Mouse (Mus musculus): Measurements from ENCODE around the gene Gm27027. TPM values are rescaled to one million over a fixed set of nuclear protein-coding genes. Genes with fewer than 3 reads are reported as not detected.

The Gm27027 gene
- total RNA-seq, 2 experiments from 2014 or later, result not detected

DNA sequence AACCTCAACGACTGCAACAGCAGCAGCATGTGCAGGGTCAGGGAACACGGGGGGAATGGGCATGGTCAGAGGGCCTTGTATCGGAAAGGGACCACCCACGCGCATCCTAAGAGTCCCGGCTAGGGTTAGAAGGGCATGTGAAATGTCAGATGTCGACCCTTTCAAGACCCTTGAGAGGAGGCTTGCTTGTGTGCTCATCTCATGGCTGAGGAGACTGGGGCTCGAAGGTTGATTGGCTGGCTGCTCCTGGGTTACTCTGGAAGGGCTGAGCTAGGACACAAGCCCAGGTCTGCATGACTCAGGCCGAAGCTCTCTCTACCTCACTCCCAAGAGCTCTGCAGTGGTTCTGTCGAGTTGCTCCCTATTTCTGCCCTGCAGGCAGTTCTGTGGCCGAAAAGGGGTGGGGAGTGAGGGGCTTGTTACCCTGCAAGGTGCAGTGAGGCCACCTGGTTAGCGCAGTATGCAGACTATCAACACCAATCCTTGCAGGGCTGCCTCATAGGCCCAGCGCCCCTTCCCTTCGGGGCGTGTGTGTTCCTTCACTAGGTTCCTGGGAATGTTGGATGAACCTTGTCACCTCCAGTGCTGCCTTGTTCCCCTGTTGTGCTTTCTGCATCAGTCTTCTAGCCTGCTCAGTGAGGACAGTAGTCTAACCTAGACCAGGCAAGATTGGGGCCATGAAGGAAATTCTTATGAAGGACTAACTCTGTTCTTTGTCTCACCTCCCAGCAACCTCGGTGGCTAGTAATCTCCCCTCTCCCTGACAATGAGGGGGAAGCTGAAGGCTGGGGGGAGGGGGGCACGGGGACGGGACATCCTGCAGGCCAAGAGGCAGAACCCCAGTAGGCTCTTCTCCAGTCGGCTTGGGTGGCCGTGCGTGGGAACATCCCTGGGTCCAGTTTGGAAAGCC, 20.4 kb downstream of the Gm27027 start:
- intact Hi-C loops (cut with DNase I), result no loop called here
- Histone ChIP-seq H3K27ac (peak overlapping the region; percentile 85), H3K4me3 (peak overlapping the region; percentile 45)
- no peak for TF ChIP-seq CTCF (IDR thresholded peaks at IDR 0.05)
- no peak for DNase-seq (ENCODE audit: extremely low spot score in 1 of 2, low spot score in 2 of 2)

DNA sequence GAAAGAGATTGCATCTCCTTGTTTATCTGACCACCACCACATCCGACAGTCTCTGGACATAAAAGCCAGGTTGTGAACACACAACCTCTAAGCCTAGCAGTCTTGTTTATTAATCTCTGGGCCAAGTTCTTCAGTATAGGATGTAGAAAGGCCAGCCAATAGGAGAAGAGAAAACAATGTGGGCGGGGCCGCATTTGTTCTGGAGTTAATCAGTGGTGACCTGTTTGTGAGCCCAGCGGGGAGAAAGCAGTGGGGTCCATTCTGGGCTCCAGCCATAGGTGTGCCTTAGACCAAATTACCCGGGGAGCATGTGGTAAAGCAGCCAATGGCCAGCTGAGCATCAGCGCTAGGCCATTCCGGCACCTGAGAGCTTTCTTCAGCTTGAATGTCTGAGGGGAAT, 21.1 kb downstream of the Gm27027 start:
- TF ChIP-seq CTCF (IDR thresholded peaks at IDR 0.05), result no peak
- no peak for DNase-seq (ENCODE audit: extremely low spot score in 1 of 2, low spot score in 2 of 2)
- intact Hi-C loops (cut with DNase I), result no loop called here
- Histone ChIP-seq H3K4me3 (no peak overlapping the region), H3K27ac (no peak overlapping the region)

DNA sequence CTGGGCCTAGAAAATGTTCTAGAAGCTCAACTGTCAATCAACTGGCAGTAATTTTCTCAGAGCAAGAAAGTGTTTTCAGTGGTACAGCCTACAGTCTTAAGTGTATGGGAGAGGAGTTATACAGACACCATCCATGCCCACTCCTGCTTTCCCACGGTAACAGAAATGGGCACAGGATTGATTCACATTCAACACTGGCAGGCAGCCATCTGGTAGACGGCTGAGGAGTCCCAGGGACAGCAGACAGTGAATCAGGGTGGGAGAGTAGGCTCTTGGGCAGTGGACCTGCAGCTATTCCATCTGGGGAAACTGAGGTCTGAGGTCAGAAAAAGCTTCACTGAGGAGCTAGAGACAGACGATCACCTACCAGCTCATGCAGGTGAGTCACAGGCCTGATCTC, 24.5 kb downstream of the Gm27027 start:
- intact Hi-C loops (cut with DNase I), result no loop called here
- H3K27ac ChIP-seq, result no peak overlapping the region
- DNase-seq (ENCODE audit: extremely low spot score in 1 of 2, low spot score in 2 of 2), result no peak

DNA sequence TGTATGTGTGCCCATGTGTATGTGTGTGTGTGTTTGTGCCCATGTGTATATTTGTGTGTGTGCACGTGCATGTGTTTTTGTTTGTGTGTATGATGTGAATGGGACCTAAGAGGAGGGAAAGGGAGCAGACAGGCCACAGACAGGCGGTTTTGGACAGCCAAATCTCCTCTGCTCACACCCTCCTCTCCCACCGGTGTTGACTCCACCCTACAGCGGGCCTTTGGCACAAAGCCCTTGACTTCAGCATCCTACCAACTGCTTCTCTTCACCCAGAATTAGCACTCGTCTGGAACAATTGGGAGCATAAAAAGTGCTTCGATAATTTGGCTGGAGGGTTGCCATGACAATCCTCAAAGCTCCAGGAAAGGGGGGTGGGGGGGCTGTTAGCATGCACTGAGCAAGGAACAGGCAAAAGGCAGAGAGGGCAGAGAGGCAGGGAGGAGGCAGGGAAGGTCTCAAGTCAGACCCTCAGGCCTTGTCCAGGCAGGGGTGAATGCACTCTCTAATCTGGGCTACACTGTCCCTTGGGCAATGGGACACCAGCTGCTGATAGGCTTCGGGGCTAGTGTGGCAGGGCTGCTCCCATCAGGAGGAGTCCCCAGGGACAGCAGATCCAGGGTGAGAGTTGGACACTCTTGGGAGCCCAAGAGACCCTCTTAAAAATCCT, 31.5 kb downstream of the Gm27027 start:
- Histone ChIP-seq H3K27ac (no peak overlapping the region), H3K4me3 (no peak overlapping the region)
- intact Hi-C loops (cut with DNase I), result no loop called here
- no peak for DNase-seq (ENCODE audit: extremely low spot score in 1 of 2, low spot score in 2 of 2)
- TF ChIP-seq CTCF (IDR thresholded peaks at IDR 0.05), result no peak

More for the DNA sequence above, 24.5 kb downstream of the Gm27027 start:
- no peak overlapping the region for H3K4me3 ChIP-seq
- no peak for TF ChIP-seq CTCF (IDR thresholded peaks at IDR 0.05)

DNA sequence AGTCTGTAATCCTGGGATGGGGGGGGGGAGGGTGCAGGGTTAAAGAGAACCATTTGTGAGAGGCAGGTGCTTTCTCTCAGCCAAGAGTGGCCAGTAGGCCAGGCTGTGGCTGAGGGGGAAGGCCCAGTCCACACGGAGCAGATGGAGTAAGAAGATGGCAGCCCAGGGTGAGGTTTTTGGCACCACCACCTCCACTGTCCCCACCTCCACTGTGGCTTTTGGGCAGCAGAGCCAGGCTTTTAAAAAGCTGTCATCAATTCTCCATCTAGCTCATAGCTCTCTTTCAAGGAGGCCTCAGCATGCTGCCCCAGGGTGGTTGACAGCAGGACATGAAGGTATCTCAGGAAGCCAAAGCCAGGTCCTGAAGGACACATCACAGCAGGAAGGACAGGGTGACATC, 32.4 kb downstream of the Gm27027 start:
- DNase-seq (ENCODE audit: extremely low spot score in 1 of 2, low spot score in 2 of 2), result no peak
- Histone ChIP-seq H3K27ac (no peak overlapping the region), H3K4me3 (no peak overlapping the region)
- intact Hi-C loops (cut with DNase I), result no loop called here
- TF ChIP-seq CTCF (IDR thresholded peaks at IDR 0.05), result no peak

DNA sequence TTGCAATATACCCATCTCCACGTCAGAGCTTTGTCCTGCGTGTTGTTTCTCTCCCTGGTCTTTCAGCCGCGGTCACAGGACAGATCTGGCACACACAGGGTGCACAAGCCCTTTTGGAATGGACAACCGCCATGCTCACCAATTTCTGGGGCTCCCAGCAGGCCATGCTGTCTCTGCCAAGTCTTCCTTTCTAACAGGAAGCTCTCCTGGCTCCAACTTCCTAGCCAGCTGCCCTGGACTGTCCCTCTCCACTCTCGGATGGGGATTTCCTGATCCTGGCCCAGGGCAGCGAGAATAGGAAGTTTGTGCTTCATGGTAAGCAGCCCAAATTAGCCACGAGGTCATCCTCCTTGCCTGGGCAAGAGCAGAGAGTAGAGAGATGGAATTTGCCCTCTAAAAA, 34.4 kb downstream of the Gm27027 start:
- no peak for TF ChIP-seq CTCF (IDR thresholded peaks at IDR 0.05)
- intact Hi-C loops (cut with DNase I), result no loop called here
- Histone ChIP-seq H3K27ac (no peak overlapping the region), H3K4me3 (no peak overlapping the region)
- DNase-seq (ENCODE audit: extremely low spot score in 1 of 2, low spot score in 2 of 2), result no peak

DNA sequence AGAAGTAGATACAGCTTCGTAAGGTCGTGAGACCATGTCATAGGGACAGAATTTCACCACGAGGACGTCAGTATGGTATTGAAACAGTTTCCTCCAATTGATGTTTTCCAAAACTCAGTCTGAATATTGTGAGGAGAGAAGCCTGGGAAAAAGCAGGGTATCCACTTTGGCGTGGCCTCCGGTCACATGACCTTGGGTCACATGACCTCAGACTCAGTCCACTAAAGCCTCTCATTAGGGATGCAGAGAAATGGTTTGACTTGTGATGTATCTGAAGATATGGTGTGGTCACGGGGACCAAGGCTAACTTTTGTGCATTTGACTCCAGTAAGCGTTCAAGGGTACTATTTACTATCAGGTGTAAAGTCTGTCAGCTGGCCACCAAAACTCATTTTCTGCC, 36.8 kb downstream of the Gm27027 start:
- DNase-seq (ENCODE audit: extremely low spot score in 1 of 2, low spot score in 2 of 2), result no peak
- intact Hi-C loops (cut with DNase I), result no loop called here
- TF ChIP-seq CTCF (IDR thresholded peaks at IDR 0.05), result no peak
- H3K27ac ChIP-seq, result no peak overlapping the region
- H3K4me3 ChIP-seq, result no peak overlapping the region

DNA sequence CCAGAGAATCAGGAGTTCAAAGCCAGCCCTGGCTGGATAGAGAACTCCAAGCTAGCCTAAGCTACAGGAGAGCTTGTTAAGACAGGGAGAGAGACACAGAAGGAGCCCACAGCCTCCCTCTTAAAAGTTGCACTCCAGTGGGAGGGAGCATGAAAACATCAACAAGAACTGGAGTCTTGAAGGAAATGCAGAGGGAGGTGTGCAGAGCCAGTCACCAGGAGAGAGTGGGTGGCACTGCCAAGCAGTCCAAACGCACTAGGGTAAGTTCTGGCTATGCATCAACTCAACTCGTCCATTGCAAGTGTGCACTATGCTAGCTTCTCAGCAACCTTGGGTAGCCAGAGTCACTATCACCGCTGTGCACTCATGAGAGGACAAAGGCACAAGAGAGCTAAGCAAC, 37.9 kb downstream of the Gm27027 start:
- Histone ChIP-seq H3K27ac (no peak overlapping the region), H3K4me3 (no peak overlapping the region)
- no peak for DNase-seq (ENCODE audit: extremely low spot score in 1 of 2, low spot score in 2 of 2)
- TF ChIP-seq CTCF (IDR thresholded peaks at IDR 0.05), result no peak
- intact Hi-C loops (cut with DNase I), result loop anchor here (1.0 kb wide), 1 partner anchor 19 kb away; no protein-coding TSS in a partner anchor

DNA sequence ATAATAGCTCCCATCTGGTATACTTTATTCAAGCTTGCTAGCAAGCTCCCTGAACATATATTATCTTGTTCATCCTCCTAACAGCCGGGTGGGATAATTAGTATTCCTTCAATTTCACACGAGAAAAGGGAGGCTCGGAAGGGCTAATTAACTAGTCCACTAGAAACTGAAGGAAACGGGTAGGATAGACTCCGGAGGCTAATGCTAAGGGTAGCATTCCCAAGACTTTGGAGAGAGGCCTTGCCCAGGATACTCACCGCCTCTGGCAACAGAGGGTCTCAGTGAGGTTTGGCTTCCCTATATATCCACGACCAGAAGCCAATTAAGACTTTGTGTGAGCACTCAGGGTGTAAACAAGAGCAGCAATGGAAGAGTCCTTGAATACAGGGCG, 38.4 kb downstream of the Gm27027 start:
- H3K4me3 ChIP-seq, result no peak overlapping the region
- TF ChIP-seq CTCF (IDR thresholded peaks at IDR 0.05), result no peak
- H3K27ac ChIP-seq, result no peak overlapping the region
- intact Hi-C loops (cut with DNase I), result loop anchor here (1.0 to 2.0 kb wide), 3 partner anchors 20 to 85 kb away; no protein-coding TSS in a partner anchor
- no peak for DNase-seq (ENCODE audit: extremely low spot score in 1 of 2, low spot score in 2 of 2)

DNA sequence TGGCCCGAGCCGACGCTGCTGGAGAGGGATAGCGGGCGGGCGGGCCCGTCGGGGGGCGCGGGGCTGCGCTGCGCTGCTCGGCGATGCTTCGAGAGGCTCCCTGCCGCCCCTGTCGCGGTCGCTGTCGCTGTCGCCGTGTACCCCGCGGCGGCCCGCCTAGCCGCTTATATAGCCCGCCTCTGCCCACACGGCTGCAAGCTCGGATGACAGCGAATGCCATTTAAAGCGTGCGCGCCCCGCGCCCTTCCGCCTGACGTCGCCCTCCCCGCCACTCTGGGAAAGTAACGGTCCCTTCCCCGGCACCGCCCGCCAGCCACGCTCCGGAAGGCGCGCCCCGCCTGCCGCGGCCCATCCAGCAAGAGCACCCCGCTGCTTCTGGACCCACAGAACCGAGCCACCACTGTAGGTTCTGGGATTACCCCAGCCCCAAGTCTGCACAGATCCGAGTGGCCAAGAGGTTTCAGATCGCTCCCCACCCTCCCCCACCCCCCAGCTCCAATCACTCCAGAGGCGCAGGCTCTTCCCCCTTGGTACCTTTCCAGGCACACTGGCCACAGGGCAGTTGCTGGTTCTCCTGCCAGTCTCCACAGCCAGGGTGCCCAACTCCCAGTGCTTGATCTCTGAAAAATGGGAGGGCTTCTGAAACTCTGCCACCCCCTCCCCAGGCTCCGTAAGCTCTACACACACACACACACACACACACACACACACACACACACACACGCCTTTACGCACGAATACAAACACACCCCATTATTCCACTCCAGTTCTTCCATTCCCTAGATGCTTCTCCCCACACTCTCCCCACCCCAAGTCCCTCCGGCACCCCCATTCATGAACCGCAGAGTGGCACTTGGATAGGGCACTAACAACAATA, 39.0 kb downstream of the Gm27027 start, which contains the start of gene Gm13889:
Gene Gm13889, minus strand, starts transcription at position 294 of the 877 bp plus-strand sequence.
- peak; percentile 81 to 89 for DNase-seq (ENCODE audit: extremely low spot score in 1 of 2, low spot score in 2 of 2)
- no peak; the same call in 1 of the 2 replicates for TF ChIP-seq CTCF (IDR thresholded peaks at IDR 0.05)
- Histone ChIP-seq H3K27ac (peak within 1 kb of the TSS; percentile 93), H3K4me3 (peak within 1 kb of the TSS; percentile 84)
- intact Hi-C loops (cut with DNase I), result loop anchor here (2.0 kb wide), 2 partner anchors 42 to 84 kb away; no protein-coding TSS in a partner anchor

DNA sequence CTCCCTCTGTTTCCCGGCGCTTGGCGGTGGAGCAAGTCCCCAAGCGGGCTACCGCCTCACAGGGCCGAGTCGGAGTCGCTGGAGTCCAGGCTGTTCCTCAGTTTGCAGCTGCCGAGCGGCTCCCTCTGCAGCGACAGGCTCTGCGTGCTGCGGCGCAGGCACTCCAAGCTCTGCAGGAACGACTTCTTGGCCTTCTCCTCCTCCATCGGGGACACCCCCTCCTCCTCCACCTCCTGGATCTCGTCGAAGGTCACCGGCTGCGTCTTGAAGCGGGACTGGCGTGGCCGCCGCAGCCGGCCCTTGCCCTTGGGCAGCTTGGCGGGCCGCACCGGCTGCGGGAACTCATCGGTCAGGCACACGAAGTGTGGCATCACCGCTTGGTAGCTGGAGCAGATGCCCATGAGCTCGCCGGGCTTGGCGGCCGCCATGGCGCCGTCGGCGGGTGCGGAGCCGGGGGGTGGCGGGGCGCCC, 39.8 kb downstream of the Gm27027 start:
- TF ChIP-seq CTCF (IDR thresholded peaks at IDR 0.05), result no peak
- H3K27ac ChIP-seq, result peak overlapping the region; percentile 93
- DNase-seq (ENCODE audit: extremely low spot score in 1 of 2, low spot score in 2 of 2), result peak; percentile 56 to 67
- peak overlapping the region; percentile 84 for H3K4me3 ChIP-seq
- intact Hi-C loops (cut with DNase I), result loop anchor here (2.0 kb wide), 2 partner anchors 42 to 84 kb away; no protein-coding TSS in a partner anchor

Data from left cerebral cortex, adult 2 months (tissue).